Mouse (Mus musculus): ENCODE data around the gene Acta1.

Gene Acta1

GRCm38 (mm10) chr8:123844341-123844740, 50.2 kb downstream of the Acta1 start:
- DNase-seq (ENCODE audit: low spot score in 2 of 2), result no peak

GRCm38 (mm10) chr8:123842086-123842485, 52.5 kb downstream of the Acta1 start:
- no peak for DNase-seq (ENCODE audit: low spot score in 2 of 2)
